Mouse (Mus musculus) neural tube, embryonic 14.5 days (tissue): Measurements from ENCODE around the gene Immt. TPM values are rescaled to one million over a fixed set of nuclear protein-coding genes. Genes with fewer than 3 reads are reported as not detected.
"Not testable (repeated sequence)": the region's sequence is repeated elsewhere in the genome, so short reads cannot be mapped to it uniquely, and the experiment has no call there.

ENCODE experiments used
- ATAC-seq: fragments of 200-750 bp; cut with Nextera tagmentation; 2 replicates; pipeline ENCODE4 v1.8.0; 2017; ENCODE audit warnings: low read depth, mild to moderate bottlenecking, moderate TSS enrichment, moderate library complexity
- H3K27ac ChIP-seq: fragments of 300-500 bp; sonication (generic); 2 replicates; pipeline ENCODE4 v1.5.1; 2014; ENCODE audit warnings: low read depth, mild to moderate bottlenecking, control low read depth, low read length, moderate library complexity, mixed read lengths
- H3K27me3 ChIP-seq: fragments of 300-500 bp; sonication (generic); 2 replicates; pipeline ENCODE4 v1.6.1; 2014; ENCODE audit warnings: low read length; ENCODE audit not compliant: control insufficient read depth, insufficient read depth
- H3K36me3 ChIP-seq: fragments of 300-500 bp; sonication (generic); 2 replicates; pipeline ENCODE4 v1.6.1; 2014; ENCODE audit warnings: low read length, mixed read lengths; ENCODE audit not compliant: control insufficient read depth, insufficient read depth
- H3K4me1 ChIP-seq: fragments of 300-500 bp; sonication (generic); 2 replicates; pipeline ENCODE4 v1.6.1; 2014; ENCODE audit warnings: low read length; ENCODE audit not compliant: control insufficient read depth, insufficient read depth
- H3K4me2 ChIP-seq: fragments of 300-500 bp; sonication (generic); 2 replicates; pipeline ENCODE4 v1.6.1; 2014; ENCODE audit warnings: mild to moderate bottlenecking, low read depth, low read length, control low read depth
- H3K4me3 ChIP-seq: fragments of 300-500 bp; sonication (generic); 2 replicates; pipeline ENCODE4 v1.5.1; 2014; ENCODE audit warnings: low read depth, low read length, control low read depth, mixed read lengths
- H3K9ac ChIP-seq: fragments of 300-500 bp; sonication (generic); replicated peaks from 2 replicates; pipeline ENCODE4 v1.6.1; 2014; ENCODE audit warnings: low read depth, mild to moderate bottlenecking, control low read depth, low read length, mixed read lengths
- H3K9me3 ChIP-seq: fragments of 300-500 bp; sonication (generic); 2 replicates; pipeline ENCODE4 v1.6.1; 2016; ENCODE audit warnings: low read length; ENCODE audit not compliant: control insufficient read depth
- WGBS: fragments of 180-500 bp; shearing (Covaris S2); extraction: QIAGEN DNeasy Blood & Tissue Kit; methylation state at CpG from one replicate; pipeline ENCODE4 v1.1.7; 2014; 5-methylcytosine and 5-hydroxymethylcytosine counted together
- polyA plus RNA-seq: library from polyadenylated mRNA; unstranded; fragments of >200 nt; fragmentation: Nextera tagmentation; extraction: Ambion mirVana; gene quantifications from 2 replicates; pipeline ENCODE4 v1.2.1, GENCODE M21; 2014

Gene Immt
- polyA plus RNA-seq, 1 experiment from 2014 or later: 179 TPM

DNA sequence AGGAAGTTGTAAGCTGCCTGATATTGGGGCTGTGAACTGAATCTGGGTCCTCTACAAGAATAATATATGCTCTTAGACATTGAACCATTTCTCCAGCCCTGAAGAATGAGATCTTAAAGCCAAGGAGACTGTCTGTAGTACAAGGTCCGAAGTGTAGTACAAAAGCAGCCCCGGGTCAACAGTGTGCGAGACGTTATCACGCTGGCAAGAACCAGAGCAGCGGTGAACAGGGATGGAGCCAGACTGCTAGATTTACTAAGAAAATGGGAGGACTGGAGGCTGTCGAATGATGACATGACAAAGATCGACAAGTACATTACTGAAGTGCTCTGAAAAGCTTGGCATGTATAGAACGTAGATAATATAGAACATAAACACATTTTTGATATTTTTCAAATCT is 1.4 kb upstream of the Immt start:
- no peak overlapping the region for H3K9ac ChIP-seq
- H3K4me1 ChIP-seq: peaks cover 3% of the 10 kb centered on the region; the same call in 1 of the 2 replicates
- ATAC-seq: no peak
- no peak overlapping the region for H3K27ac ChIP-seq
- no peaks in the 10 kb centered on the region for H3K9me3 ChIP-seq
- H3K4me2 ChIP-seq: no peak overlapping the region; the same call in 1 of the 2 replicates
- H3K27me3 ChIP-seq: no peaks in the 10 kb centered on the region
- H3K4me3 ChIP-seq: no peak overlapping the region
- no peaks in the 10 kb centered on the region for H3K36me3 ChIP-seq
- 93% methylated on average over 9 of the region's 9 CpGs for WGBS

- peak overlapping the region; percentile 91 for H3K27ac ChIP-seq
- peak overlapping the region; percentile 99 for H3K4me3 ChIP-seq
- peak overlapping the region; percentile 80 for H3K9ac ChIP-seq
- no peaks in the 10 kb centered on the region for H3K27me3 ChIP-seq
- ATAC-seq: peak; percentile 99
- H3K36me3 ChIP-seq: no peaks in the 10 kb centered on the region
- no peaks in the 10 kb centered on the region for H3K9me3 ChIP-seq
- peaks cover 3% of the 10 kb centered on the region; the same call in 1 of the 2 replicates for H3K4me1 ChIP-seq
- peak overlapping the region; percentile 65 for H3K4me2 ChIP-seq
- whole genome bisulfite sequencing: 0% methylated on average over 21 of the region's 21 CpGs
These were observed 440 bp downstream of the Immt start for GRCm38 (mm10) chr6:71831581-71831960.

- no peak overlapping the region for H3K4me2 ChIP-seq
- no peak overlapping the region for H3K27ac ChIP-seq
- no peak overlapping the region for H3K4me3 ChIP-seq
- WGBS: 81% methylated on average over 2 of the region's 2 CpGs
- no peaks in the 10 kb centered on the region for H3K9me3 ChIP-seq
- H3K36me3 ChIP-seq: no peaks in the 10 kb centered on the region
- H3K4me1 ChIP-seq: peaks cover 3% of the 10 kb centered on the region; the same call in 1 of the 2 replicates
- no peaks in the 10 kb centered on the region for H3K27me3 ChIP-seq
- H3K9ac ChIP-seq: no peak overlapping the region
- ATAC-seq: no peak
These were observed 5.7 kb downstream of the Immt start for GRCm38 (mm10) chr6:71836811-71837210.

GRCm38 (mm10) chr6:71839815-71840214 is 8.7 kb downstream of the Immt start:
- H3K36me3 ChIP-seq: no peaks in the 10 kb centered on the region
- no peak overlapping the region for H3K4me3 ChIP-seq
- H3K9ac ChIP-seq: no peak overlapping the region
- no peak overlapping the region for H3K27ac ChIP-seq
- no peak for ATAC-seq
- no peaks in the 10 kb centered on the region for H3K4me1 ChIP-seq
- H3K9me3 ChIP-seq: no peaks in the 10 kb centered on the region
- no peaks in the 10 kb centered on the region for H3K27me3 ChIP-seq
- no peak overlapping the region for H3K4me2 ChIP-seq

DNA sequence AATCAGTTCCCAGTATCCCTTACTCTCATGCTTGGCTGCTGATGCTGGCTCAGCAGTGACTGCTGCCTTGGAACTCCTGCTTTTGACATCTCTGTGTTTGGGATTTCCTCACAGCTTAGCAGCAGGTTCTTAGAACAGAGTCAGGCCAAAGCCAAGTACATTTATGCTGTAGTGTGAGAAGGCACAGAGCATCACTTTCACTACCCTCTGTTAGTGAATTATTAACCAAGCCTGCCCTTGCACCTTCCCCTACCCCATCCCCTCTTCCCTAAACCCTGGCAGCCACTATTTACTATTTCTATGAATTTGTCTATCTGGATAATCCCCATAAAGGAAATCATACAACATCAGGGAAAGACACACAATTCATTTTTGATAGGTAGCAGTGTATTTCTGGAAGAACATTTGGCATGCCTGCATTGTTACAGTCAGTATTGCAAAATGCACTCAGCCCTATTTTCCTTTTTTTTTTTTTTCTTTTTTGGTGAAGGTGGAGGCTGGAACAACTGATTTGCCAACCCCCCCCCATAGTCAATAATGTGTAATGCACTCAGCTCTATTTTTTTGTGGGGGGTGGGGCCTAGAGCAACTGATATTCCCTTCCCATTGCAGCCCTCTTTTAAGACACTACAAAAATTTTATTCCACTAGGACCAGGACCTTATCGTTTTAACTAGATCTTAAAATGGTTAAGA is 9.6 kb downstream of the Immt start:
- 98% methylated on average over 1 of the region's 1 CpGs for WGBS
- no peaks in the 10 kb centered on the region for H3K27me3 ChIP-seq

GRCm38 (mm10) chr6:71846906-71847305 is 15.8 kb downstream of the Immt start:
- not testable (repeated sequence) for H3K9ac ChIP-seq, H3K4me3 ChIP-seq, H3K9me3 ChIP-seq, H3K27ac ChIP-seq, H3K36me3 ChIP-seq, H3K4me1 ChIP-seq, H3K27me3 ChIP-seq, H3K4me2 ChIP-seq, ATAC-seq
- WGBS: 93% methylated on average over 6 of the region's 6 CpGs

More for the DNA sequence above, 9.6 kb downstream of the Immt start:
- H3K9me3 ChIP-seq: no peaks in the 10 kb centered on the region
- H3K36me3 ChIP-seq: 0 out of 2 replicates have a peak, but pooled peaks cover 2% of the 10 kb centered on the region
- H3K4me1 ChIP-seq: no peaks in the 10 kb centered on the region
- H3K9ac ChIP-seq: no peak overlapping the region
- no peak overlapping the region for H3K27ac ChIP-seq
- ATAC-seq: no peak
- no peak overlapping the region for H3K4me2 ChIP-seq
- H3K4me3 ChIP-seq: no peak overlapping the region

- Histone ChIP-seq H3K4me2 (no peak overlapping the region), H3K4me3 (no peak overlapping the region), H3K36me3 (peaks cover 63% of the 10 kb centered on the region), H3K9ac (no peak overlapping the region), H3K27ac (no peak overlapping the region), H3K4me1 (no peaks in the 10 kb centered on the region), H3K9me3 (no peaks in the 10 kb centered on the region), H3K27me3 (no peaks in the 10 kb centered on the region)
- ATAC-seq: no peak
- WGBS: 96% methylated on average over 2 of the region's 2 CpGs
These were observed 36.6 kb downstream of the Immt start for GRCm38 (mm10) chr6:71867751-71868150.

GRCm38 (mm10) chr6:71868809-71869208 is 37.7 kb downstream of the Immt start:
- ATAC-seq: no peak
- Histone ChIP-seq H3K4me3 (no peak overlapping the region), H3K9ac (no peak overlapping the region), H3K27ac (no peak overlapping the region), H3K9me3 (no peaks in the 10 kb centered on the region), H3K27me3 (no peaks in the 10 kb centered on the region), H3K4me1 (no peaks in the 10 kb centered on the region), H3K36me3 (peaks cover 63% of the 10 kb centered on the region), H3K4me2 (no peak overlapping the region)
- WGBS: 100% methylated on average over 1 of the region's 1 CpGs

- Histone ChIP-seq H3K4me2 (no peak overlapping the region), H3K27ac (no peak overlapping the region), H3K9ac (no peak overlapping the region), H3K36me3 (peaks cover 63% of the 10 kb centered on the region), H3K4me3 (no peak overlapping the region), H3K27me3 (no peaks in the 10 kb centered on the region), H3K9me3 (no peaks in the 10 kb centered on the region), H3K4me1 (no peaks in the 10 kb centered on the region)
- no peak for ATAC-seq
- WGBS: 95% methylated on average over 9 of the region's 9 CpGs
These were observed 40.3 kb downstream of the Immt start for GRCm38 (mm10) chr6:71871396-71871795.
